Mouse (Mus musculus) kidney, postnatal 10 days (tissue): Measurements from ENCODE around the gene Olfr869.

Experiments
- DNase-seq: peaks from one replicate; pipeline ENCODE4 v3.0.0; 2021; ENCODE audit warnings: mixed read lengths

Olfr869 gene

DNA sequence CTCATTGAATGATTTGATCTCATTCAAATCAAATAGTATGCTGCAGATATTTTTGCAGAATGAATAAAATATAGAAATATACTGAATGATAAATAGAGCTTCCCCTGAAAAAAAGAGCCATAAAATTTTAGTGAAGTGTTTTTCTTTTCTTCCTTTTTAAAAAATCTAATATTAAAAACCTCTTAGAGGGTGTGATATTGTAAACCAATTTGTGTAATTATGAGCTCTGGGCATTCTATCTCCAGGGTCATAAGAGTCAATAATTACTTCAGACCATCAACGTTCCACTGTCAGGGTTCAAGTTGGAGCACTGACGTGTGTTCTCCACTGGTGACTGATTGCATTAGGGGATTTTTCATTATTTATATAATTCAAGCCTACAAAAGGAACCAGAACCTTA, at the start of gene Olfr869:
TSS of gene Olfr869 (plus strand) at position 301 of the 400 bp plus-strand sequence.
- no peak for DNase-seq

DNA sequence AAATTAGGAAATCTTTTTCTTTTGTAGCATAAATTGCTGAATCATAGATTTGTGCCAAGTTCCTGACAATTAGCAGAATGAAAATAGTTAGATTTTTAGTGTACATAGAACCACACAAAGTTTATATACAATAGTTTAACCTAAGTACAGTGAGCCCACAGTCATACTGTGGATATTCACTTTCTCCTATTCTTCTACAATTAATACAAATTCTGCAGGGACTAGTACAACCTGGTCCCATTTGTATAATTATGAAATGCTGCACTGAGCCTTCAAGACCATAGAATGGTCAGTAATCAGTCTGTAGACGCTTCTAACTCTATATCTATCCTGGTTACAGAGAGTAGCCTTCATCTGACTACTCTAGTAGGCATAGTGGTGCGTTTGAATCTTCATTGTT, 30.5 kb upstream of the Olfr869 start, which contains the start of gene Olfr868:
TSS of gene Olfr868 (plus strand) at position 301 of the 400 bp plus-strand sequence.
- no peak for DNase-seq

DNA sequence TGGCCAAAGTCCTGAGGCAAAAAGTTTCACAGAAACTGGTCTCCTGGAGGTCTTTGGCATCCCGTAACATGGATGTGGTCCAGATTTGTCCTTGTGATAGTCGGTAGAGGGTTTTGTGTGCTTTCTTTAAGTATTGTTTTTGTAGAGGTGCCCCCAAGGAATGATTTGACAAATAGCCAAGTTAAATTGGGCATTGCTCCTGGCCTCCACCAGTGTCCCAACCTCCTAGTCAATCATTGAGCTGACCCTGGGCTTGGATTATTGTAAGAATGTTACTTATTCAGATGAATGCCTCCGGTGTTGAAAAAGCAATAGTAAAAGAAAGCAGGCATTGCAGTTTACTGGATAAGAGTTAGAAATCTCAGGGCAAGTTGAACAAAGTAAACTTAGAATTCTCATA, 20.9 kb downstream of the Olfr869 start:
- DNase-seq = no peak

DNA sequence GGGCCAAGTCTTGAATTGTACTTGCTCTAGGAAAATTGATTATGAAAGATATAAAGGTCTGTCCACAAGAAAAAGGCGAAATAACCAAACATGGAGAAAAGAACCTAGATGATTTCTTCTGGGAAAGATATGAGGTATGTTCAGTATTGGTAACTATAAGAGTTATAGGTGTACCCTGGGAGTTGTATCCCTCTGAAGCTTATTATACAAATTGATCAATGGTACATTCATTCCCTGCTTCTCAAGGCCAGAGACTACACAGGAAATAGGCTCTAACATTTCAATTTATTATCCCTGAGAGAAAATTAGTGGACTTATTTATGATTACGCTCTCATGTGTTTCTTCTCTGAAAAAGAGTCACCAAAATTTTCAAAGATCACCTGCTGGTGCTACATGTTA, 45.1 kb downstream of the Olfr869 start, which contains the start of gene Olfr870:
TSS of gene Olfr870 (minus strand) at position 101 of the 400 bp plus-strand sequence.
- DNase-seq = no peak

DNA sequence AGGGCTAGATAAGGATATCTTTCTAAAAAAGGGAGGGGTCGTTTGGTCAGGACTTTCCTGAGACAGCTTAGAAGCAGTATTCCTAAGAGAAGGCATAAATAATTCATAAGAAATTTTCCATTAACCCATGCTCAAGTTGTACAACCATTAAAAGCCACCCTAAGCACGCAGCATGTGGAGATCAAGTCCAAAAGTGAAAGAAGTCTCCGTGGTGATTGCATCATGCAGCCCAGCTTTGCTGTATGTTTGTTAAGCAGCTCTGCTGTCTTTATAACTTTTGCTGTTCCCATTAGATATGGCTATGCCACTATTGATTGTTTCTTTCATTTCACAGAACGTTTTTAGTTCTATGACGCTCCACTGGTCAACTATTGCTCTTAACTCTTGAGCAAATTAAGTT, 50.7 kb downstream of the Olfr869 start:
- DNase-seq = no peak
